Mouse (Mus musculus) lung, embryonic 14.5 days (tissue): Measurements from ENCODE around the gene C1qtnf4. TPM values are rescaled to one million over a fixed set of nuclear protein-coding genes. Genes with fewer than 3 reads are reported as not detected.

Experiments
- ATAC-seq: fragments of 200-750 bp; cut with Nextera tagmentation; 2 replicates; pipeline ENCODE4 v1.8.0; 2017; ENCODE audit warnings: mild to moderate bottlenecking, moderate TSS enrichment, moderate library complexity; ENCODE audit not compliant: insufficient read depth
- DNase-seq: peaks from one replicate; pipeline ENCODE4 v3.0.0-alpha.2; 2015
- H3K27ac ChIP-seq: fragments of 300-500 bp; sonication (generic); 2 replicates; pipeline ENCODE4 v1.5.1; 2014; ENCODE audit warnings: low read depth, mild to moderate bottlenecking, moderate library complexity
- H3K27me3 ChIP-seq: fragments of 300-500 bp; sonication (generic); 2 replicates; pipeline ENCODE4 v1.6.1; 2014; ENCODE audit warnings: low read length, control low read depth; ENCODE audit not compliant: insufficient read depth
- H3K36me3 ChIP-seq: fragments of 300-500 bp; sonication (generic); 2 replicates; pipeline ENCODE4 v1.6.1; 2014; ENCODE audit warnings: control low read depth; ENCODE audit not compliant: insufficient read depth
- H3K4me1 ChIP-seq: fragments of 300-500 bp; sonication (generic); 2 replicates; pipeline ENCODE4 v1.6.1; 2014; ENCODE audit warnings: antibody characterized with exemption, control low read depth; ENCODE audit not compliant: insufficient read depth
- H3K4me2 ChIP-seq: fragments of 300-500 bp; sonication (generic); 2 replicates; pipeline ENCODE4 v1.6.1; 2014; ENCODE audit warnings: mild to moderate bottlenecking
- H3K4me3 ChIP-seq: fragments of 300-500 bp; sonication (generic); 2 replicates; pipeline ENCODE4 v1.5.1; 2014; ENCODE audit warnings: low read depth, low read length
- H3K9ac ChIP-seq: fragments of 300-500 bp; sonication (generic); 2 replicates; pipeline ENCODE4 v1.6.1; 2014
- H3K9me3 ChIP-seq: fragments of 300-500 bp; sonication (generic); 2 replicates; pipeline ENCODE4 v1.6.1; 2016; ENCODE audit warnings: low read depth, low read length, control low read depth
- CTCF ChIP-seq: IDR thresholded peaks from 2 replicates; pipeline ENCODE4 v1.5.1; 2016; ENCODE audit warnings: antibody characterized with exemption, low read depth
- WGBS: fragments of 180-500 bp; shearing (Covaris S2); extraction: QIAGEN DNeasy Blood & Tissue Kit; methylation state at CpG from one replicate; pipeline ENCODE4 v1.1.7; 2014; 5-methylcytosine and 5-hydroxymethylcytosine counted together
- polyA plus RNA-seq: library from polyadenylated mRNA; unstranded; fragments of >200 nt; fragmentation: Nextera tagmentation; extraction: Ambion mirVana; gene quantifications from 2 replicates; pipeline ENCODE4 v1.2.1, GENCODE M21; 2014

C1qtnf4 gene
- polyA plus RNA-seq, 1 experiment from 2014 or later = 3.1 TPM

GRCm38 (mm10) chr2:90870136-90870601, 15.5 kb upstream of the C1qtnf4 start:
- peak overlapping the region; percentile 8; the same call in 1 of the 2 replicates for H3K4me2 ChIP-seq
- no peaks in the 10 kb centered on the region for H3K27me3 ChIP-seq
- peak; percentile 70 for ATAC-seq
- DNase-seq = peak; percentile 56
- WGBS = 14% methylated on average over 4 of the region's 4 CpGs
- H3K9me3 ChIP-seq = no peaks in the 10 kb centered on the region
- no peak overlapping the region for H3K9ac ChIP-seq
- peak overlapping the region; percentile 63 for H3K27ac ChIP-seq
- no peak for TF ChIP-seq CTCF
- H3K4me3 ChIP-seq = no peak overlapping the region
- 0 out of 2 replicates have a peak, but pooled peaks cover 4% of the 10 kb centered on the region for H3K4me1 ChIP-seq
- peaks cover 29% of the 10 kb centered on the region for H3K36me3 ChIP-seq

- DNase-seq (peak; percentile 64), ATAC-seq (no peak)
- Histone ChIP-seq H3K4me1 (0 out of 2 replicates have a peak, but pooled peaks cover 4% of the 10 kb centered on the region), H3K27me3 (no peaks in the 10 kb centered on the region), H3K9ac (no peak overlapping the region), H3K36me3 (peaks cover 18% of the 10 kb centered on the region), H3K4me3 (no peak overlapping the region), H3K9me3 (no peaks in the 10 kb centered on the region), H3K27ac (no peak overlapping the region), H3K4me2 (no peak overlapping the region)
- 53% methylated on average over 8 of the region's 8 CpGs for WGBS
- no peak for TF ChIP-seq CTCF
These were observed 14.3 kb upstream of the C1qtnf4 start for GRCm38 (mm10) chr2:90871180-90871961.

- no peak overlapping the region for H3K4me2 ChIP-seq
These were observed 11.6 kb upstream of the C1qtnf4 start for GRCm38 (mm10) chr2:90874025-90874424.

GRCm38 (mm10) chr2:90875239-90875638, 10.4 kb upstream of the C1qtnf4 start:
- H3K27me3 ChIP-seq = no peaks in the 10 kb centered on the region
- WGBS = 50% methylated on average over 2 of the region's 2 CpGs
- no peak for DNase-seq

More at GRCm38 (mm10) chr2:90874025-90874424, 11.6 kb upstream of the C1qtnf4 start:
- H3K27me3 ChIP-seq = no peaks in the 10 kb centered on the region
- H3K27ac ChIP-seq = no peak overlapping the region
- no peaks in the 10 kb centered on the region for H3K9me3 ChIP-seq
- 0 out of 2 replicates have a peak, but pooled peaks cover 4% of the 10 kb centered on the region for H3K4me1 ChIP-seq
- ATAC-seq (no peak), DNase-seq (no peak)
- no peak overlapping the region for H3K9ac ChIP-seq
- no peaks in the 10 kb centered on the region for H3K36me3 ChIP-seq
- TF ChIP-seq CTCF = no peak
- 75% methylated on average over 1 of the region's 1 CpGs for WGBS
- H3K4me3 ChIP-seq = no peak overlapping the region

GRCm38 (mm10) chr2:90877584-90878259, 7.9 kb upstream of the C1qtnf4 start:
- no peak overlapping the region for H3K4me2 ChIP-seq
- H3K27ac ChIP-seq = no peak overlapping the region
- no peaks in the 10 kb centered on the region for H3K4me1 ChIP-seq
- WGBS = 46% methylated on average over 5 of the region's 5 CpGs
- no peak for TF ChIP-seq CTCF
- no peak for DNase-seq
- H3K9ac ChIP-seq = no peak overlapping the region
- H3K9me3 ChIP-seq = no peaks in the 10 kb centered on the region
- no peak overlapping the region for H3K4me3 ChIP-seq
- H3K27me3 ChIP-seq = no peaks in the 10 kb centered on the region
- no peak for ATAC-seq
- H3K36me3 ChIP-seq = no peaks in the 10 kb centered on the region

More at GRCm38 (mm10) chr2:90875239-90875638, 10.4 kb upstream of the C1qtnf4 start:
- Histone ChIP-seq H3K4me1 (0 out of 2 replicates have a peak, but pooled peaks cover 4% of the 10 kb centered on the region), H3K27ac (no peak overlapping the region), H3K4me2 (no peak overlapping the region), H3K4me3 (no peak overlapping the region), H3K9me3 (no peaks in the 10 kb centered on the region), H3K9ac (no peak overlapping the region), H3K36me3 (no peaks in the 10 kb centered on the region)
- TF ChIP-seq CTCF = no peak
- ATAC-seq = no peak

- no peaks in the 10 kb centered on the region for H3K36me3 ChIP-seq
- no peak overlapping the region for H3K4me2 ChIP-seq
- DNase-seq (no peak), ATAC-seq (no peak)
- H3K4me3 ChIP-seq = no peak overlapping the region
- no peaks in the 10 kb centered on the region for H3K4me1 ChIP-seq
- no peak overlapping the region for H3K27ac ChIP-seq
- no peaks in the 10 kb centered on the region for H3K27me3 ChIP-seq
- H3K9ac ChIP-seq = no peak overlapping the region
- H3K9me3 ChIP-seq = no peaks in the 10 kb centered on the region
- TF ChIP-seq CTCF = no peak
These were observed 6.2 kb upstream of the C1qtnf4 start for GRCm38 (mm10) chr2:90879419-90879818.
